Mouse (Mus musculus): ENCODE measurements around the gene Scamp2.

DNA sequence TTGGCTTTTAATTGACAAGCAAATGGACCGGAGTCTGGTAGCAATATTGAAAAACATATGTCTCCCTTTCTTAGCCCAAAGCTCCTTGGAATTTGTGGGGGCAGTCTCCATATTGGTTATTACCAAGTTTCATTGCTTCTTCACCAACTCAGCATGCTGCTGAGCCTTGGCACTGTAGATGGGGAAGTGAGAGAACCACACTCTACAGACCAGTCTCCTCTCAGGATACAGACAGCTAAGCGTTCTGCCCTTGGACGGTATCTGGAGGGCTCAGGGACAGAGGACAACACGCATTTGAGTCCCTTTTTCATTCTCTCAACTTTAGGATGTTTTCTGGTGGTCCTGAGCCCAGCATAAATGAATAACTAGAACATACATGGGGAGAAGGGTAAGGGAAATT lies 2.1 kb upstream of the Scamp2 start:
- TF ChIP-seq USF1 (IDR thresholded peaks at IDR 0.05; ENCODE audit: low read depth) (no peak), MAX (IDR thresholded peaks at IDR 0.05; ENCODE audit: low read depth) (no peak), POLR2A (IDR thresholded peaks at IDR 0.05; ENCODE audit: insufficient read length, low read depth) (no peak), REST (IDR thresholded peaks at IDR 0.05; ENCODE audit: insufficient read depth, insufficient read length) (no peak), TCF12 (IDR thresholded peaks at IDR 0.05; ENCODE audit: insufficient read depth, poor library complexity, severe bottlenecking) (no peak), E2F4 (IDR thresholded peaks at IDR 0.05; ENCODE audit: insufficient read depth) (no peak), MYOD1 (IDR thresholded peaks at IDR 0.05; ENCODE audit: control insufficient read depth in 1 of 3, insufficient read length in 2 of 3, low read depth in 2 of 3) (no peak)
